Mouse (Mus musculus) MEL-GATA-1-ER (cell line): Measurements from ENCODE around the gene BC030867.
A peak's percentile ranks its signal among the peaks of the same experiment; 100 is the strongest.

Experiments
- DNase-seq: peaks from one replicate; pipeline ENCODE4 v3.0.0-alpha.2; 2012; ENCODE audit warnings: low read depth; ENCODE audit errors: extremely low read depth

Gene BC030867

DNA sequence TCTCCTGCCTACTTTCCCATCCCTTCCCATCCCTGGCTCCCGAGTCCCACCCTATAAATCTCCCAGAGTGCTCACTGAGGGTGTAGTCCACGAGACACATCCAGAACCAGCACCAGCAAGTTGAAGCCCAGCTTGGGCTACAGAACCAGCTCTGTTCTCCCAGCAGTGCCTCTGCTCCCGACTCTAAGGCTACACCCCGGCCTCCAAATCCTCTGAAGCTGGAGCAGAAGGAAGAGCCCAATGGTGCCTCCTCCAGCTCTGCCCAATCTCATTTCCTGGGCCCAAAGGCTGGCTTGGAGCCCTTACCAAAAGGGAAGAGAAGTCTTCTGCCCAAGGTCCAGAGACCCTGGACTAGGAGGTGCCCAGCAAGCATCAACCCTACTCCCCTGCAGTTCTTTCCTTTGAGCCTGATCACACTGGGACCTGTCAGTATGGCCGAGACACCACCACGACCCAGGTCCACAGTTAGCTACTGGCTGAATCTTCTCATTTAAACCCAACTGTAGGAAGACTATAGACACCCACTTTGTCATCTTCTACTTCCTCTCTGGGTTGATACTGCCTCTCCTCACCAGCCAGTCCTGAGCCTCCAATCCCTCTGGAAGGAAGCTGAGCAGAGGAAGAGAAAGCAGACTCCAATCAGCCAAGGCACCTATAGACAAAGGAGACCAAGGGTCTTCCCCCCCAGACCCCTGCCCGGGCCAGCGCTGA lies 27.3 kb upstream of the BC030867 start:
- DNase-seq, result no peak

GRCm38 (mm10) chr11:102221954-102222351 lies 26.7 kb upstream of the BC030867 start:
- no peak for DNase-seq

- no peak for DNase-seq
These were observed 25.5 kb upstream of the BC030867 start for GRCm38 (mm10) chr11:102223166-102223565.

DNA sequence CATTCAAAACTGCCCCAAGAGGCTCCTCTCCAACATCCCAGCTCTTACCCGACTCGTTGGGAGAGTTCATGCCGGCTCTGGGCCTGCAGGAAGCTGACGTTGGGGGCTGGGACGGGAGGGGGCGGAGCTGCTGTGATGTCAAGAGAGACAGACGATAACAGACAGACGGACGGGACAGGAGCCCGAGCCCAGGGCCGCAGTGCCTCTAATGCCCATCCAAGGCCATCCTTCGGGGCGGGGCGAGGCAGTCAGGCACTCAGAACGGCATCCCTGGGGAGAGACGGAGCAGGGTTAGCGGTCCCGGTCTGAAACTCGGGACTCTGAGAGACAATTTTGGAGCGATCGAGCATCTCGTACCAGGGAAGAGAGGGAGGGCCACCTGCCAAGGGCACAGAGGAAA lies 24.0 kb upstream of the BC030867 start:
- DNase-seq, result no peak

GRCm38 (mm10) chr11:102225221-102225620 lies 23.5 kb upstream of the BC030867 start:
- DNase-seq, result no peak

DNA sequence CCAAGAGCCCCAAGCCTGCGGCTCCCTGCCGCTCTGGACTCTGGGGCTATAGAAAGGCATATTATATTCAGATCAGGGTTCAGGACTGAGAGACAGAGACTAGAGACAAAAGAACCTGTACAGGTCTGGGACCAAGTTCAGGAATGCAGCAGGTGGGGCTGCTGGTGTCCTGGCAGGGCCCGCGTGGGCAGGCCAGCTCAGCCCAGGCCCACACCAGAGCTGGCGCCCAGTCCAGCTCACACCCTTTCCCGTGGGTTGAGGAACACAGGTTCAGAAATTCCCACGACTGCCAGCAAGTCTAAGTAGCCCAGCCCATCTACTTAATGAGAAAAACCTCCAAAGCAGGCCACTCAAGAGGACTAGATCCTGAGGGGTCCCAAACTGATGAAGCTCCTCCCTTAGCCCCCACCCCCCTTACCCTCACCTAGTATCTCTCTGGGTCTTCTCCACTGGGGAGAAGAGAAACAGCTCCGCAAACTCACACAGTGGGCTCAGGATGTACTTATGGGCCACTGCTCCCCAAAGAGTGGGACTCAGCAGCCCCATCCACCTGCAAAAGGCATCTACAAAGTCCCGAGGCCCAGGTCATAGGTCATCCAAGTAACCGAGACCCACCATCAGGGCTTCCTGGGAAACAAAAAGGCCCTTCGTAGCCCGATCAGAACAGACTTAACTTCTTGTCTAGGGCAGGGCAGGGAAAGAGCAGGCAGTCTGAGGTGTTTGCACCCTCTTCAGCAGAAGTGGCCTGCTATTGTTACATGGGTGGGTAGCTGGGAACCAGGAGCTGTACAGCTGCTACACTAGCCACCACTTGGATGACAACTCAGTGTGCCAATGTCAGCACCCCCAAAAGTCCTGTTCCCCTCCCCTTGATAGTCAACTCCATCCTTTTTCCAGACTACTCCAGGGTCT lies 22.4 kb upstream of the BC030867 start:
- DNase-seq, result no peak

GRCm38 (mm10) chr11:102227270-102228190 lies 21.2 kb upstream of the BC030867 start:
- DNase-seq, result no peak

GRCm38 (mm10) chr11:102228191-102228545 lies 20.5 kb upstream of the BC030867 start:
- no peak for DNase-seq

DNA sequence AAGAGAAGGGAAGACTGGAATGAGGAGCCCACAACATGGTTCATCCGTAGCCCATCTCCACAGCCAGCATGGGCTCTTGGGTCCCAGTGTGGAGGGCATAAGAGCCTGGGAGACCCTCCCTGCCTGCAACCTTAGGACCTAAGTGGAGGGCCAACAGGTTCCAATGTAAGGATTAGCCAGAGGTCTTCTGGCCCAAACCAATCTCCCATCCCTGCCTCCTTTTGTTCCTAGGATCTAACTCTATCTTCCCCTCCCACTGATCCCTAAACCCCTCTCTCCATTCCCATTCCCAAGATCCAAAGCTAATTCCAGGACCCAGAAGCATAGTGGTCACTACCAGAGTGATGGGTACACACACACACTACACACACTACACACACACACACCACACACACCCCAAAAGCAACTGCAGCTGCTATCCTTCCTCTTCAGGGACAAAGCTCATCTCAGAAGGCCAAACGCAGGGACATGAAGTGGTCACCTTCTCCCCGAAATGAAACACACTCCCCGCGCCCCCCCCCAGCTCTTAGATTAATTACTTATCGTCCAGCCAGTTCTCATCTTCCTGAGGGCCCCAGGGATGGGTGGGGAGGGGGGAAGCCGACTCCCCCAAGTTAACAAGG lies 19.9 kb upstream of the BC030867 start:
- DNase-seq, result no peak

DNA sequence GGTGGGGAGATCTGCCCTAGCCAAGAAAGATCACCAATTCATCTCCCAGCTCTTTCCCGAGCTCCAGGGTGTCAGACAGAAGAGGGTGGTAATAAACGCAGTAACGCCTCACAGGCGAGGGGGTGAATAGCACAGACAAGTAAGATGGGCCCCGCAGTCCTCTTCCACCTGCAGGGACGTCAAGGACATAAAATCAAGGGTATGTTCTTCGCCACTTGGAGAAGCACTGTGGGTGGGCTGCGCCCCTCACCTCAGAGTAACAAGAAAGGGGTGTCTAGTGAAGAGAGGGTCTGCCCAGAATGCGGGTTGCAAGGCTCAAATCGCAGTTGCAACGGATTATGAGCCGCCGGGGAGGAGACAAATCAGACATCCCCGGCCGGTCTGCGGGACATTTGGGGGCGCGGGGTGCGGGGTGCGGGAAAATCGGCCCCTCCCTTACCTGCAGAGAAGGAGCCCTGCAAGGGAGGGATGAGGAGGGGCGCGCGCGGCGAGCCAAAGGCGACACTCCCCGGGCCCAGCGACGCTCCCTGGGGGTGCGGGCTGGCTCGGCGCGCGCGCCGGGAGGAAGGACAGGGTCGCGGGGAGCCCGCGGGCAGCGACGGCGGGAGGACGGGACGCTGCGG lies 19.2 kb upstream of the BC030867 start:
- DNase-seq, result no peak

DNA sequence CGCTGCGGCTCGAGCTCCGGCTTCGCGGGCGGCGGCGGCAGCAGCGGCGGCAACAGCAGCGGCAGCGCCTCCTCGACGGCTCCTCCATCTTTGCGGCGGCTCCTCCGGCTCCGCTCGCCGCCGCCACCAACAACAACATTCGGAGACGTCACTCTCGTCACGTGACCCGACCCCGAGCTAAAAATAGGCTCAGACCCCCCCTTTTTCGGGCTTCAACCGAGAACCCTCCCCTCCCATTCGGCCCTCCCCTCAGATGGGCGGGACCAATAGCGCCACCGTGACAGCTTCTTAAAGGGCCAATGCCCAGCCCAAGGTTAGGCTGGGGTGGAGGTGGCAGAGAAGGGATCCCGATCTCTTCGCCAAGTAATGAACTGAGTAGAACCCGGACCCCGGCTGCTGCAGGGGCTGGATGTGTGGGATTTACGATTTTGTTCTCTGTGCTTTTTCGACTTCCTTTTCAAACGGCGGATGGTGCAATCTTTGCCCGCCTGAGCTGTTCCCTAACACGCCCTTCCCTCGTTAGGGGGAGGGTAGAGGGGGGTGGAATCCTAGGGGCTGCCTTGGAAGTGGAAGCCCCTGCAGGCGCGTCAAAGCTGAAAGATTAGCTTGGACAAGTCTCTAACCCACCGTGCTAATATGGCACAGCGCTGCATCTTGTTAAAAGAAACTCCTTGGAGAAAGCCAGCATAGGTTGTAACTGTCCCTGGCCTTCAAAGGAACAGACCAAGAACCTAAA lies 18.5 kb upstream of the BC030867 start, which contains the start of gene Hdac5:
Hdac5 (minus strand) TSS at position 161 of the 736 bp plus-strand sequence.
- DNase-seq, result peak; percentile 90

- DNase-seq, result no peak
These were observed 12.7 kb upstream of the BC030867 start for GRCm38 (mm10) chr11:102236022-102236421.

DNA sequence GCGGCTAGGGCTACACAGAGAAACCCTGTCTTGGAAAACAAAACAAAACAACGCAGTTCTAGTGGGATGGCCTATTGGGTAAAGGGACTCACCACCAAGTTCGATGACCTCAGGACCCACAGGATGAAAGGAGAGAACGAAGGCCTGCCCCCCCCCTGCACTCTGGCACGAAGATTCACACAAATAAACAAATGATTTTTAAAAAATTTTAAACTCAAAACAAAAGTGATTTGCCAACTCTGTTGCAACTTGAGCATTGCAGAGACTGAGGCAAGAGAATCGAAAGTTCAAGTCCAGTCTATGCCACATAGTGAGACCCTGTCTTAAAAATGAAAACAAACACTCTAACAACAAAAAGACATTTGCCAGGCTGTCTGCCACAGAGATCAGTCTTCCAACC lies 8.0 kb upstream of the BC030867 start:
- no peak for DNase-seq

DNA sequence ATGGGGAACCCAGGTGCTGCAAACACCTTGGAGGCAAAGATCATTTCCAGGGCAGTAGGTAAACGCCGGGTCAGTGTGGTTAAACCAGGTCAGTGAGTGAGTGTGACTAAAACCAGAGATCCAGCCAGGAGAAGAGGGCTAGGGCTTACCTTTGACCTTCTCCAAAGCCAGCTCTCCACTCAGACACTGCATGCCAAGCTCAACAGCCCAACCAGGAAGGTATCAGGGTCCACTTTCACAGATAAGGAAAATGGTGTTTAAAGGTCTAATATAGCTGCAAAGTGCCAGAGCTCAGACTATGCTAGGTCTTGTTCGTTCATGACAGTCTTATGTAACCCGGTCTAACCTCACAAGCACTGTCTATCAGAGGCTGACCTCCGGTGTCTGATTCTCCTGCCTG lies 7.4 kb upstream of the BC030867 start:
- no peak for DNase-seq

DNA sequence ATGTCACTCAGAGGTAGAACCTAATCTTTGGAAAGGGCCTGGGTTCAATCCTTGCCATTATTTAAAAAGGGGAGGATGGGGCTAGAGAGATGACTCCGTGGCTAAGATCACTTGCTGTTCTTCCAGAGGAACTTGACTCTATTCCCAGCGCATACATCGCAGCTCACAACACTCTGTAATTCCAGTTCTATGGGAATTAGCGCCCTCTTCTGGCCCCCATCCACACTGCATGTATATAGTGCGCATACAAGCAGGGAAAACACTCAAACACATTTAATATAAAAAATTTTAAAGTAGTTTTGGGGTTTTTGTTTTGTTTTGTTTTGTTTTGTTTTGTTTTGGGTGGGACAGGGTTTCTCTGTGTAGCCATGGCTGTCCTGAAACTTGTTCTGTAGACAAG lies 6.8 kb upstream of the BC030867 start:
- DNase-seq, result no peak

GRCm38 (mm10) chr11:102244926-102245449 lies 3.7 kb upstream of the BC030867 start:
- peak; percentile 69 for DNase-seq

DNA sequence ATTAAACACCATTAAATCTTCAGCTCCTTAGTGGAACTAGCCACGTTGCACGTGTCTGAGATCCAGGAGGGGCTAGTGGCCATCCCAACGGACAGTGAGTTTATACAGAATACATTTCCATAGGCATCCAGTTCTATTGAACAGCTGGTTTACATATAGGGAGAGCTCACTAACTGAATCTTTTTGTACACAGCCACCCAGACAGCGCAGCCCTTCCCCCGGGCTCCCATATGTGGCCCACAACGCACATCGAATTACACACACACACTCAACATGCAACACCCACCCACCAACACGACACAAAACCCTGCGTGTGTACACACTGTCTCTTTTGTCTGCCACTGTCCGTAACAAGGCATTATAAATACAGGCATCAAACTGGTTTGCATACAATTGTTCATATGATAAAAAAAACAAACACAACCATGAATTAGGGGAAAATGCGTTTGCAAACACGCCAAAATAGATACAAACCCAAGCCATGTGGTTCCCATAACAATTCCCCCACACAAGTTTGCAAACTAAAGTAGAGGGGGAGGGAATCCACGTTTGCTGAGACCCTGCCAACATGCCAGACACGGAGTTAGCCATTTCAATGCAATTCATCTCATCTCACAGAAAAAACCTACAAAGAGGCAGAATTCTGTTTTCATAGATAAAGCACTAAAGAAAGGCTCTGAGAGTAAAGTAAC lies 3.0 kb upstream of the BC030867 start:
- DNase-seq, result no peak

GRCm38 (mm10) chr11:102246273-102246635 lies 2.4 kb upstream of the BC030867 start:
- no peak for DNase-seq

- no peak for DNase-seq
These were observed 1.8 kb upstream of the BC030867 start for GRCm38 (mm10) chr11:102246871-102247270.
